Mouse (Mus musculus) MEL (cell line): ENCODE results near the gene Serp1. TPM values are rescaled to one million over a fixed set of nuclear protein-coding genes. Genes with fewer than 3 reads are reported as not detected.

Experiments used
- DNase-seq: peaks from one replicate; pipeline ENCODE4 v3.0.0; 2011; ENCODE audit warnings: low read depth, low spot score
- H3K27ac ChIP-seq: 2 replicates; pipeline ENCODE4 v1.5.1; 2012; ENCODE audit warnings: low read depth, mild to moderate bottlenecking, control low read depth, low read length, moderate library complexity; ENCODE audit not compliant: control insufficient read depth
- H3K27me3 ChIP-seq, 2 experiments: fragments of 150-350 bp in 1 of 2; sonication (generic) in 1 of 2; 2 replicates each; pipeline ENCODE4 v1.6.1; 2012; ENCODE audit warnings: low read length in 2 of 2, mild to moderate bottlenecking in 2 of 2, improper control_type of control experiment in 1 of 2, moderate library complexity in 1 of 2; ENCODE audit not compliant: insufficient read depth in 2 of 2, control insufficient read depth in 1 of 2
- H3K36me3 ChIP-seq, 2 experiments: 2 replicates each; pipeline ENCODE4 v1.6.1; 2012 to 2014; ENCODE audit warnings: low read length in 2 of 2, improper control_type of control experiment in 1 of 2, inconsistent platforms in 1 of 2, mild to moderate bottlenecking in 1 of 2; ENCODE audit not compliant: insufficient read depth in 2 of 2, control insufficient read depth in 1 of 2
- H3K4me1 ChIP-seq, 2 experiments: fragments of 150-350 bp in 1 of 2; sonication (generic) in 1 of 2; 2 replicates each; pipeline ENCODE4 v1.6.1; 2012; ENCODE audit warnings: low read length in 2 of 2, improper control_type of control experiment in 1 of 2, mild to moderate bottlenecking in 1 of 2; ENCODE audit not compliant: insufficient read depth in 2 of 2, control insufficient read depth in 1 of 2
- H3K4me3 ChIP-seq, 2 experiments: fragments of 150-350 bp in 1 of 2; sonication (generic) in 1 of 2; 2 replicates each; pipeline ENCODE4 v1.5.1; 2012; ENCODE audit warnings: low read depth in 2 of 2, low read length in 2 of 2, mild to moderate bottlenecking in 2 of 2, moderate library complexity in 2 of 2, control low read depth in 1 of 2, improper control_type of control experiment in 1 of 2; ENCODE audit not compliant: control insufficient read depth in 1 of 2, insufficient read depth in 1 of 2
- H3K79me2 ChIP-seq: 2 replicates; pipeline ENCODE4 v1.6.1; 2012; ENCODE audit warnings: mild to moderate bottlenecking, low read length, moderate library complexity; ENCODE audit not compliant: control insufficient read depth, poor library complexity, insufficient read depth
- H3K9ac ChIP-seq: 2 replicates; pipeline ENCODE4 v1.6.1; 2012; ENCODE audit warnings: low read depth, mild to moderate bottlenecking, control low read depth, low read length, moderate library complexity; ENCODE audit not compliant: control insufficient read depth, poor library complexity, severe bottlenecking
- H3K9me3 ChIP-seq: fragments of 150-350 bp; sonication (generic); replicated peaks from 2 replicates; pipeline ENCODE4 v1.6.1; 2012; ENCODE audit warnings: mild to moderate bottlenecking, low read length, improper control_type of control experiment, moderate library complexity; ENCODE audit not compliant: insufficient read depth
- BHLHE40 ChIP-seq: IDR thresholded peaks from 2 replicates; pipeline ENCODE4 v1.6.1; 2012; ENCODE audit warnings: low read depth, mild to moderate bottlenecking, inconsistent platforms, low read length, improper control_type of control experiment, borderline replicate concordance
- CHD1 ChIP-seq: IDR thresholded peaks from 2 replicates; pipeline ENCODE4 v1.6.1; 2012; ENCODE audit warnings: low read depth, mild to moderate bottlenecking, inconsistent platforms, low read length, improper control_type of control experiment
- CTCF ChIP-seq, 3 experiments: IDR thresholded peaks in 2 of 3; conservative IDR thresholded peaks in 1 of 3; 2 replicates each; pipeline ENCODE4 v1.5.1; 2011 to 2012; ENCODE audit warnings: low read length in 3 of 3, low read depth in 2 of 3, mild to moderate bottlenecking in 2 of 3, improper control_type of control experiment in 1 of 3, inconsistent platforms in 1 of 3, mixed read lengths in 1 of 3, moderate library complexity in 1 of 3; ENCODE audit not compliant: control insufficient read depth in 1 of 3, insufficient read depth in 1 of 3, poor library complexity in 1 of 3, severe bottlenecking in 1 of 3
- E2F4 ChIP-seq: IDR thresholded peaks from 2 replicates; pipeline ENCODE4 v1.6.1; 2011; ENCODE audit warnings: low read depth, low read length, improper control_type of control experiment, borderline replicate concordance
- ELF1 ChIP-seq: IDR thresholded peaks from 2 replicates; pipeline ENCODE4 v1.6.1; 2014; ENCODE audit warnings: low read depth, mild to moderate bottlenecking, inconsistent platforms, low read length, improper control_type of control experiment, moderate library complexity
- EP300 ChIP-seq, 2 experiments: IDR thresholded peaks; 2 replicates each; pipeline ENCODE4 v1.6.1; 2011; ENCODE audit warnings: improper control_type of control experiment in 2 of 2, low read length in 2 of 2, low read depth in 1 of 2, mild to moderate bottlenecking in 1 of 2
- ETS1 ChIP-seq: IDR thresholded peaks from 2 replicates; pipeline ENCODE4 v1.6.1; 2012; ENCODE audit warnings: low read depth, mild to moderate bottlenecking, inconsistent platforms, low read length, improper control_type of control experiment, moderate library complexity
- GABPA ChIP-seq: IDR thresholded peaks from 2 replicates; pipeline ENCODE4 v1.6.1; 2012; ENCODE audit warnings: low read depth, mild to moderate bottlenecking, inconsistent platforms, low read length, improper control_type of control experiment, moderate library complexity
- GATA1 ChIP-seq: IDR thresholded peaks from 2 replicates; pipeline ENCODE4 v1.6.1; 2011; ENCODE audit warnings: low read depth, low read length, improper control_type of control experiment
- HCFC1 ChIP-seq: IDR thresholded peaks from 2 replicates; pipeline ENCODE4 v1.6.1; 2012; ENCODE audit warnings: low read depth, mild to moderate bottlenecking, inconsistent platforms, low read length, improper control_type of control experiment, moderate library complexity
- JUND ChIP-seq: IDR thresholded peaks from 2 replicates; pipeline ENCODE4 v1.6.1; 2011; ENCODE audit warnings: low read depth, mild to moderate bottlenecking, improper control_type of control experiment, low read length
- KAT2A ChIP-seq: conservative IDR thresholded peaks from 2 replicates; pipeline ENCODE4 v1.6.1; 2012; ENCODE audit warnings: low read depth, low read length, improper control_type of control experiment, inconsistent platforms
- MAFK ChIP-seq: IDR thresholded peaks from 2 replicates; pipeline ENCODE4 v1.6.1; 2011; ENCODE audit warnings: low read depth, mild to moderate bottlenecking, low read length, improper control_type of control experiment, borderline replicate concordance
- MAX ChIP-seq: IDR thresholded peaks from 2 replicates; pipeline ENCODE4 v1.6.1; 2011; ENCODE audit warnings: low read length, improper control_type of control experiment
- MAZ ChIP-seq: IDR thresholded peaks from 2 replicates; pipeline ENCODE4 v1.6.1; 2012; ENCODE audit warnings: low read depth, mild to moderate bottlenecking, inconsistent platforms, low read length, improper control_type of control experiment
- MEF2A ChIP-seq: IDR thresholded peaks from 2 replicates; pipeline ENCODE4 v1.6.1; 2014; ENCODE audit warnings: low read depth, mild to moderate bottlenecking, inconsistent platforms, low read length, improper control_type of control experiment; ENCODE audit not compliant: poor library complexity, insufficient replicate concordance, severe bottlenecking; ENCODE audit errors: extremely low read depth
- MXI1 ChIP-seq: IDR thresholded peaks from 2 replicates; pipeline ENCODE4 v1.6.1; 2011; ENCODE audit warnings: mild to moderate bottlenecking, low read depth, low read length, improper control_type of control experiment
- MYB ChIP-seq: IDR thresholded peaks from 2 replicates; pipeline ENCODE4 v1.6.1; 2011; ENCODE audit warnings: mild to moderate bottlenecking, low read depth, low read length, improper control_type of control experiment
- NELFE ChIP-seq: IDR thresholded peaks from 2 replicates; pipeline ENCODE4 v1.6.1; 2011; ENCODE audit warnings: low read depth, low read length, improper control_type of control experiment
- NRF1 ChIP-seq: IDR thresholded peaks from 2 replicates; pipeline ENCODE4 v1.6.1; 2014; ENCODE audit warnings: low read depth, mild to moderate bottlenecking, inconsistent platforms, low read length, improper control_type of control experiment, moderate library complexity; ENCODE audit not compliant: poor library complexity, insufficient read depth, severe bottlenecking
- POLR2A ChIP-seq, 2 experiments: IDR thresholded peaks; 2 replicates each; pipeline ENCODE4 v1.6.1; 2011 to 2012; ENCODE audit warnings: low read length in 2 of 2, mild to moderate bottlenecking in 2 of 2, control low read depth in 1 of 2, improper control_type of control experiment in 1 of 2, low read depth in 1 of 2, moderate library complexity in 1 of 2; ENCODE audit not compliant: control insufficient read depth in 1 of 2, insufficient read depth in 1 of 2, poor library complexity in 1 of 2
- POLR2AphosphoS2 ChIP-seq: IDR thresholded peaks from 2 replicates; pipeline ENCODE4 v1.6.1; 2011; ENCODE audit warnings: low read length, improper control_type of control experiment
- POLR2AphosphoS5 ChIP-seq: IDR thresholded peaks from 2 replicates; pipeline ENCODE4 v1.6.1; 2012; ENCODE audit warnings: low read depth, borderline replicate concordance, mild to moderate bottlenecking, inconsistent platforms, low read length, moderate library complexity, mixed read lengths
- RAD21 ChIP-seq: IDR thresholded peaks from 2 replicates; pipeline ENCODE4 v1.6.1; 2011; ENCODE audit warnings: mild to moderate bottlenecking, low read depth, low read length, improper control_type of control experiment
- RCOR1 ChIP-seq: IDR thresholded peaks from 2 replicates; pipeline ENCODE4 v1.6.1; 2012; ENCODE audit warnings: low read depth, mild to moderate bottlenecking, inconsistent platforms, low read length, improper control_type of control experiment
- SIN3A ChIP-seq: IDR thresholded peaks from 2 replicates; pipeline ENCODE4 v1.6.1; 2012; ENCODE audit warnings: low read length, improper control_type of control experiment, inconsistent platforms
- SMC3 ChIP-seq: IDR thresholded peaks from 2 replicates; pipeline ENCODE4 v1.6.1; 2011; ENCODE audit warnings: low read depth, low read length, improper control_type of control experiment
- TAL1 ChIP-seq: IDR thresholded peaks from 2 replicates; pipeline ENCODE4 v1.6.1; 2012; ENCODE audit warnings: mild to moderate bottlenecking, inconsistent platforms, low read length, moderate library complexity, mixed read lengths
- TBP ChIP-seq: IDR thresholded peaks from 2 replicates; pipeline ENCODE4 v1.8.0; 2011; ENCODE audit warnings: low read depth, low read length, improper control_type of control experiment
- TCF12 ChIP-seq: IDR thresholded peaks from 2 replicates; pipeline ENCODE4 v1.6.1; 2014; ENCODE audit warnings: low read depth, mild to moderate bottlenecking, inconsistent platforms, low read length, improper control_type of control experiment, moderate library complexity
- UBTF ChIP-seq: IDR thresholded peaks from 2 replicates; pipeline ENCODE4 v1.6.1; 2012; ENCODE audit warnings: low read depth, mild to moderate bottlenecking, inconsistent platforms, low read length, improper control_type of control experiment, moderate library complexity, borderline replicate concordance; ENCODE audit not compliant: insufficient read depth
- USF1 ChIP-seq: IDR thresholded peaks from 2 replicates; pipeline ENCODE4 v1.6.1; 2014; ENCODE audit warnings: low read depth, mild to moderate bottlenecking, inconsistent platforms, low read length, improper control_type of control experiment, moderate library complexity
- USF2 ChIP-seq, 2 experiments: IDR thresholded peaks; 2 replicates each; pipeline ENCODE4 v1.6.1; 2011 to 2012; ENCODE audit warnings: improper control_type of control experiment in 2 of 2, low read length in 2 of 2, borderline replicate concordance in 1 of 2, inconsistent platforms in 1 of 2, low read depth in 1 of 2, mild to moderate bottlenecking in 1 of 2; ENCODE audit not compliant: insufficient read depth in 1 of 2
- ZC3H11A ChIP-seq: IDR thresholded peaks from 2 replicates; pipeline ENCODE4 v1.6.1; 2012; ENCODE audit warnings: low read depth, mild to moderate bottlenecking, inconsistent platforms, low read length, improper control_type of control experiment
- ZKSCAN1 ChIP-seq: IDR thresholded peaks from 2 replicates; pipeline ENCODE4 v1.6.1; 2012; ENCODE audit warnings: low read depth, mild to moderate bottlenecking, inconsistent platforms, low read length, improper control_type of control experiment, moderate library complexity
- ZMIZ1 ChIP-seq: IDR thresholded peaks from 2 replicates; pipeline ENCODE4 v1.6.1; 2012; ENCODE audit warnings: low read depth, mild to moderate bottlenecking, inconsistent platforms, low read length, improper control_type of control experiment, moderate library complexity
- ZNF384 ChIP-seq: IDR thresholded peaks from 2 replicates; pipeline ENCODE4 v1.6.1; 2012; ENCODE audit warnings: low read depth, mild to moderate bottlenecking, inconsistent platforms, low read length, improper control_type of control experiment
- polyA plus RNA-seq, 2 experiments: library from polyadenylated mRNA; stranded (reverse) in 1 of 2; unstranded in 1 of 2; fragments of >175 nt in 1 of 2; fragments of >200 nt in 1 of 2; gene quantifications; 2 replicates each; pipeline versions ENCODE4 v1.2.1 to v1.2.4; 2012; ENCODE audit warnings: low replicate concordance in 2 of 2, low read depth in 1 of 2; ENCODE audit not compliant: insufficient read length in 2 of 2, insufficient read depth in 1 of 2, missing spikeins in 1 of 2
- total RNA-seq: library from RNA; depleted of rRNA; stranded (reverse); fragments of 300-350 nt; gene quantifications from 2 replicates; pipeline ENCODE4 v1.2.3, GENCODE M21; 2012

Serp1 gene
- total and polyA plus RNA-seq, 3 experiments, result 80.5 to 96.3 (median 83.8) TPM

DNA sequence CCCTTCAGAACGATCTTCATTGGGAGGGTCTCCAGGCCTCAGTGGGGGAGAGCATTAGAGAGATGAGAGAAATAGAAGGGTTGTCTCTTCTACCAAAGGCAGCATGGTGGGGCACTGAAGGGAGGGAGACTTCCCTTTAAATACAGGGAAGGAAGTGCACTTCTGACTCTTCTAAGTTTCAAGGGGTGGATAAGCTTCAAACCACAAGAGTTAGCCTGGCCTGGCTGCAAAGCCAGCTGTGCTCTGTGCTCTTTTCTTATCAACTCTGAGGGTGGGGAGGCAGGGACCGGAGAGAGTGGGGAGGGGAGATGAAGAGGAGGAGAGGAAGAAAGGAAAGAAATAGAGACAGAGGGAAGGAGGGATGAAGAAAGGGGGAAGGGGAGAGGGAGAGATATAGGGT lies 23.7 kb downstream of the Serp1 start:
- peak overlapping the region; percentile 70 for H3K27ac ChIP-seq
- H3K4me3 ChIP-seq, result peak overlapping the region in 1 of 2 experiments; percentile 20; a peak in 2 of 4 replicates
- DNase-seq, result peak; percentile 88
- no peak for TF ChIP-seq JUND
- TF ChIP-seq RAD21, result no peak
- TF ChIP-seq MEF2A, result no peak
- no peak for TF ChIP-seq SMC3
- TF ChIP-seq EP300 (IDR thresholded peaks at IDR 0.05; ENCODE audit: low read depth in 1 of 2, low read length in 2 of 2), result peak; percentile 74 to 77
- no peak for TF ChIP-seq POLR2AphosphoS2
- TF ChIP-seq CTCF (IDR thresholded peaks at IDR 0.05 in 2 of 3, conservative IDR thresholded peaks at IDR 0.05 in 1 of 3; ENCODE audit: control insufficient read depth in 1 of 3, insufficient read depth in 1 of 3, low read depth in 2 of 3, low read length in 3 of 3, poor library complexity in 1 of 3, severe bottlenecking in 1 of 3), result no peak
- no peak for TF ChIP-seq BHLHE40
- no peak for TF ChIP-seq MYB
- TF ChIP-seq KAT2A, result no peak
- TF ChIP-seq TCF12, result peak; percentile 79
- no peak for TF ChIP-seq ZC3H11A
- no peak for TF ChIP-seq NELFE
- TF ChIP-seq POLR2A (IDR thresholded peaks at IDR 0.05; ENCODE audit: control insufficient read depth in 1 of 2, insufficient read depth in 1 of 2, low read depth in 1 of 2, low read length in 2 of 2, poor library complexity in 1 of 2), result no peak
- 0 out of 2 replicates have a peak, but pooled peaks have one; percentile 47 for TF ChIP-seq TBP
- TF ChIP-seq ZMIZ1, result no peak
- peak; percentile 78 for TF ChIP-seq GATA1
- no peak for TF ChIP-seq USF1
- TF ChIP-seq CHD1, result no peak
- no peak for TF ChIP-seq ZKSCAN1
- TF ChIP-seq E2F4, result no peak
- peak; percentile 74 for TF ChIP-seq SIN3A
- TF ChIP-seq MAZ, result peak; percentile 96
- TF ChIP-seq MAFK, result no peak
- peak; percentile 52; the same call in 1 of the 2 replicates for TF ChIP-seq RCOR1
- TF ChIP-seq ELF1, result no peak
- TF ChIP-seq NRF1, result no peak
- peak; percentile 91 for TF ChIP-seq ETS1
- TF ChIP-seq TAL1, result peak; percentile 36; the same call in 1 of the 2 replicates
- TF ChIP-seq ZNF384, result no peak
- no peak for TF ChIP-seq HCFC1
- TF ChIP-seq MAX, result peak; percentile 44; the same call in 1 of the 2 replicates
- no peak for TF ChIP-seq USF2 (IDR thresholded peaks at IDR 0.05; ENCODE audit: borderline replicate concordance in 1 of 2, insufficient read depth in 1 of 2, low read depth in 1 of 2, low read length in 2 of 2)
- no peak for TF ChIP-seq POLR2AphosphoS5
- peak; percentile 73; the same call in 1 of the 2 replicates for TF ChIP-seq MXI1
- TF ChIP-seq UBTF, result no peak
- no peak for TF ChIP-seq GABPA

More for the DNA sequence above, 23.7 kb downstream of the Serp1 start:
- H3K9me3 ChIP-seq, result no peaks in the 10 kb centered on the region
- no peaks in the 10 kb centered on the region for H3K27me3 ChIP-seq
- H3K4me1 ChIP-seq, result peaks cover 5 to 9% of the 10 kb centered on the region in 2 experiments
- no peaks in the 10 kb centered on the region for H3K79me2 ChIP-seq
- peak overlapping the region; percentile 35 for H3K9ac ChIP-seq
- H3K36me3 ChIP-seq, result peaks cover 0 to 20% of the 10 kb centered on the region in 2 experiments; a peak in 2 of 4 replicates
